Mouse (Mus musculus): ENCODE data around the gene Cryz.

DNA sequence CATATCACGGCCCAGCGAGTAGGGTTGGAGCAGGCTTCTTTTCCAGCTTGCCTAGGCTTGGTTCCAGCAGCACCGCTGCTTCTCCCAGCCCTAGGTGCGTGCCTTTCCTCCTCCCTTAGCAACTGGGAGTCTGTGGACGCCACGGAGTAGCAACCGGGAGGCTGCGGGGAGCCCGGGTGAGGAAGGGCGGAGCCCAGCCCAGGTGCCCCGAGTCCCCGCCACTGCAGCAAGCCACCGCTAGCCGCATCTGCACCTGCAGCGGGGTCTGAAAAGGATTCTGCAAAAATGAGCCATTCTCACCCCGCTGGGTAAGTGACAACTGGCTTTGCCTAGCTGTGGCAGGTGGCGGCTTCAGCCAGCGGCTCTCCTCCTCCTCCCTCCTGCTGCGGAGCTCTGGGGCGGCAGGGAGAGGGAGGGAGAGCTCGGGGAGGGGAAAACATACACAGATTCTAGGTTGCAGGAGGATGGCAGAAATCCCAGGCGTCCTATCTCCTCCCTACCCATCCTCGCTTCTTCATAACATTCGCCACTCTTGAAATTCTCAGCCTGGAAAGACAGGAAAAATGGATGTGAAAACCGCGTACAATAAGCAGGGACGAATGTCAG, 67.6 kb downstream of the Cryz start:
- TF ChIP-seq CTCF (IDR thresholded peaks at IDR 0.05; ENCODE audit: insufficient read depth, low read length) = no peak
- no peak for TF ChIP-seq POLR2A (IDR thresholded peaks at IDR 0.05; ENCODE audit: borderline replicate concordance, extremely low read depth, low read depth, low read length)
